Mouse (Mus musculus): Measurements from ENCODE around the gene Zfhx3.

DNA sequence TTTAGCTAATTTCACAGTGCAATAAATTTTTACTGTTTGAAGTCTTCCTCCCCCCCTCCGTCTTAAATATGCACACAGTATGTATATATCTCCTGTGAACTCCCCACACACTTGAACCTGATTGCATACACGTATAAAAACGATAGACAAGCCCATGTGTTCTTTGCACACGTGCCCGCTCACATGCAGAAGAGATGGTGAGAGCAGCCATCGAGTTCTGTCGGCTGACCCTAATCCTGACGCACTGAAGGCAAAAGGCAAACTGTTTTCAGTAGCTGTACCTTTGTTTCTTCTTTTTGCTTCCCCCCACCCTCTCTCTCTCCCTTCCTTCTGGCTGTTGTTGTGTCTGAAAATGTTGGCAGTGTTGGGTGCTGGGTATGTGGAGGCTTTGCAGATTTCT is 18.4 kb downstream of the Zfhx3 start:
- no peak for TF ChIP-seq CTCF (IDR thresholded peaks at IDR 0.05; ENCODE audit: low read depth)
- TF ChIP-seq EP300 (IDR thresholded peaks at IDR 0.05; ENCODE audit: low read depth), result no peak

Measured in liver, embryonic 14.5 days (tissue).